Mouse (Mus musculus): ENCODE data around the gene Macrod2.
"Not testable (repeated sequence)": the region's sequence is repeated elsewhere in the genome, so short reads cannot be mapped to it uniquely, and the experiment has no call there.

The Macrod2 gene

DNA sequence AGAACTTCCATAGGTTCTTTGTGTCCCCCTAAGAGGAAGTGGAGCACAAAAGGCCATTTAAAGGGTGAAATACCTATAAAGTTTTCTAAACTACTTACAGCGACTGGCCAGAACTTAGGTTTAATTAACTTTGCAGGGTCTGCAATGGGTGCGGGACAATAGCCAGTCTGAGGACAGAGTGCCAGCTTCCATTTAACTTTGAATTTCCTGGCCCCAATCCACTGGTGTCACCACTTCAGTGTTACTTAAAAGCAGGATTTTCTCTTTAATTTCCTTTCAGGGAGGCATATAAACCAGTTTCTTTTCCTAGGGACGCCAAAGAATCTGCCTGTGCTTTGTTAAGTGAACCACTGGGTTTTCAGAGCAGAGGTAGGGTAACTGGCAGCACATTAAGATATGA, 303.5 kb downstream of the Macrod2 start:
- peak; percentile 57 for DNase-seq (ENCODE audit: low read depth, low spot score)

GRCm38 (mm10) chr2:140703377-140703776, 308.3 kb downstream of the Macrod2 start:
- no peak for DNase-seq (ENCODE audit: low read depth, low spot score)

GRCm38 (mm10) chr2:140704146-140704545, 309.0 kb downstream of the Macrod2 start:
- DNase-seq (ENCODE audit: low read depth, low spot score) = no peak

GRCm38 (mm10) chr2:140705278-140705677, 310.2 kb downstream of the Macrod2 start:
- DNase-seq (ENCODE audit: low read depth, low spot score) = peak; percentile 69

DNA sequence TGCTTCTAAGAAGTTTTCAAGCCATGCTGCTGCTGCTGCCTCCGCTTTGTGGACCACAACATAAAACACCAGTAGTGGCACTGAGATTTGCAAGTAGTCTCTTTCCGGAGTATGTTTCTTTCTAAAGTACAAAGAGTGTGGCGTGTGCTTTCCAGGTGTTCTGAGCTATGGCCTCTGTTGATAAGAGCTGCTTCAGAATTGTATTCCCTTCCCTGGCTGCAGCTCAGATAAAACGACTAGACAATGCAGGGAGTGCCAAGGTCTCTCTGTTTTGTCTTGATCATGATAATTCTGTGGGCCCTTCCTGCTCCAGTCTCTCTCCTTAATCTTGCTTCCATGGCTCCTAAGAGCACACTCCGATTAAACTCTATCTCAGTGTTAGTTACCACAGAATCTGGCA, 312.4 kb downstream of the Macrod2 start:
- no peak for DNase-seq (ENCODE audit: low read depth, low spot score)

DNA sequence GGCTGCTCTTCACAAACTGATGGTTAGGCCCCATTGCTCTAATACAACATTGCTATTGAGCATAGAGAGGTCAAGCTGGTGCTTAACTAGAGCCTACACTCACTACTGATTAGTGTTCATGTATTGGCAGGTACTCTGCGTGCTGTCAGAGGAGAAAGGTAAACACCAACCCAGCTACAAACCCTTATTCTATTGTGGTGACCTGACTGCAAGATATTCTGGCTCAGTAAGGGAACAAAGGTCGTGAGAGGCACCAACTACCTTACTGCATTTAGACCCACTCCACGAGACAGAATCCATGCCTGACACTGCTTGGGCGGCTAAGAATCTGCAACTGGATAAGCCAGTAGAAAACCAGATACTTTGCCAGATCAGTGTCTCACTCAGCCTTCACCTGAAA, 320.7 kb downstream of the Macrod2 start:
- no peak for DNase-seq (ENCODE audit: low read depth, low spot score)

- no peak for DNase-seq (ENCODE audit: low read depth, low spot score)
Measured at GRCm38 (mm10) chr2:140717407-140717806, 322.3 kb downstream of the Macrod2 start.

GRCm38 (mm10) chr2:140732616-140733183, 337.6 kb downstream of the Macrod2 start:
- peak; percentile 21 for DNase-seq (ENCODE audit: low read depth, low spot score)

DNA sequence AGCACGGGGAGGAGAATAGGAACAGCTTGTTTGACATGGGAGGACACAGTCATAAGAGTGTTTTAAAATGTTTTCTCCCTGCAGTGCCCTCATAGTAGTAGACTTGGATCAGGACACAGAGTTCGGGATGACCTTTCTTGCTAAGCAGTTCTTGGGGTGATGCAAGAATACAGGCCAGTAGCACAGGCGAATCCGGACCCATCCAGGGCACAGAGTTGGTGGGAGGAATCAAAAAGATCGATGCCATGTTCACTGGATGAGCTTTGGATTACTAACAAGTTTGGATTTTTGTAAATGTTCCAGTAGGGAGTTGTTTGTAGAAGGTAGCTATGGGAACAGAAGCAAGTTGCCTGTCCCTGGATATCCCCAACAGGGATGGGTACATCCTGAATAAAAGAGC, 345.4 kb downstream of the Macrod2 start:
- DNase-seq (ENCODE audit: low read depth, low spot score) = no peak

GRCm38 (mm10) chr2:140742954-140743353, 347.8 kb downstream of the Macrod2 start:
- DNase-seq (ENCODE audit: low read depth, low spot score) = not testable (repeated sequence)

- DNase-seq (ENCODE audit: low read depth, low spot score) = no peak
Measured at GRCm38 (mm10) chr2:140758881-140759280, 363.8 kb downstream of the Macrod2 start.

DNA sequence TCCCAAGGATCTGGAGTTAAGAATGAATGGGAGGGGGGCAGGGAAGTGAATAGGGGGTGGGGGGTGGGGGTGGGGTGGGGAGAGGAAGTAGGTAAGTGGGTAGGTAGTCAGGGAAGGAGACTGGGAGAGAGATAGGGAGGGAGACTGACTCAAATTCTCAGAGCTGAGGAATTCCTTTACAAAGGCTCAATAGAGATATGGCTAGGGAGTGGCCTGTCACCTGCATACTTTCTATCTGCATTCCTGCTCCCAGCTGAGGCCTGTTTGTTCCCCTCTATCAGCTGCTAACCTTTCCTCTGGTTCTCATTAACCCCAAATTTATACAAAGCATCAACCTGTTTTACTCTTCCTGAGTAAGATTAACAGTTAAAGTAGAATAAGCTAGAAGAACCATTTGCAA, 364.6 kb downstream of the Macrod2 start:
- DNase-seq (ENCODE audit: low read depth, low spot score) = no peak

- no peak for DNase-seq (ENCODE audit: low read depth, low spot score)
Measured at GRCm38 (mm10) chr2:140760137-140760536, 365.0 kb downstream of the Macrod2 start.

GRCm38 (mm10) chr2:140763076-140763891, 368.2 kb downstream of the Macrod2 start:
- DNase-seq (ENCODE audit: low read depth, low spot score) = no peak

DNA sequence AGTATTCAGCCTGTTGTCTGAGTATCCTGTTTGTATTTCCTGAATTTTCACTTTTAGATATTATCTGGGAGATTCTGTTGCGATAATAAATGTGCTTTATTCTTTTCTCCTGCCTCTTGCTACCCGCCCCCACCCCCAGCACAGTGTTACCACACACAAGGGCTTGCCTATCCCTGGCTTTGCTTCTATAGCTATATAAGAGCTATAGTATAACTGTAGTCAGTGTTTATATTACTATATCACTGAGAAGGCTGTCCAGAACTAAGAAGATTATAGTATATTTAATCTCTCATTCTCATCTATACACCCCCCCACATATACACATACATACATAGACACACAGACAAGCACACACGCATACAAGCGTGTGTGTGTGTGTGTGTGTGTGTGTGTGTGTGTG, 374.4 kb downstream of the Macrod2 start:
- DNase-seq (ENCODE audit: low read depth, low spot score) = no peak

GRCm38 (mm10) chr2:140772825-140773224, 377.7 kb downstream of the Macrod2 start:
- DNase-seq (ENCODE audit: low read depth, low spot score) = no peak

GRCm38 (mm10) chr2:140773456-140773855, 378.3 kb downstream of the Macrod2 start:
- no peak for DNase-seq (ENCODE audit: low read depth, low spot score)

DNA sequence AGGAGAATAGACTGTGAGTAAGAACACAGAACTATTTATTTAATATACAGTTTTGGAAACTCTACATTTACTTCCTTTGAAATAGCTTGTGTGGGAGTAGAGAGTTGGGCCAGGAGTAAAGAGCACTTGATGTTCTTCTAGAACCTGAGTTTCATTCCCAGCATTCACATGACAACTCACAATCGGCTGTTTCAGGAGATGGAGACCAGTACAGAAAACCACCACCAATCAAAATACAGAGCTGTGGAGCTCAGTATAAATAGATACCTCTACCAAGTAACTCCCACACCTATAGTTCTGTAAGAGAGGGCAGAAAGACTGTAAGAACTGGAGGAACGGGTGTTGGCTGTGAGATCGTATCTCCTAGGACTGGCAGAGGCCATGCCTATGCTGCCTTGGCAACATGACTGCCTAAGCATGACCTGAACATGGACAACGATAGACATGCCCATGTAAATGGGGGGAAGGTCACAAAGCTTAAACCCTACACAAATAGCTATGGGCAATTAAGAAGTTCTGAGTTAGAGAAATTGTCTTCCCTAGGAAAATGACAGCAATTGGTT, 379.8 kb downstream of the Macrod2 start:
- no peak for DNase-seq (ENCODE audit: low read depth, low spot score)

- no peak for DNase-seq (ENCODE audit: low read depth, low spot score)
Measured at GRCm38 (mm10) chr2:140775448-140776101, 380.5 kb downstream of the Macrod2 start.

GRCm38 (mm10) chr2:140778212-140778611, 383.1 kb downstream of the Macrod2 start:
- DNase-seq (ENCODE audit: low read depth, low spot score) = no peak

GRCm38 (mm10) chr2:140783041-140783440, 387.9 kb downstream of the Macrod2 start:
- no peak for DNase-seq (ENCODE audit: low read depth, low spot score)

DNA sequence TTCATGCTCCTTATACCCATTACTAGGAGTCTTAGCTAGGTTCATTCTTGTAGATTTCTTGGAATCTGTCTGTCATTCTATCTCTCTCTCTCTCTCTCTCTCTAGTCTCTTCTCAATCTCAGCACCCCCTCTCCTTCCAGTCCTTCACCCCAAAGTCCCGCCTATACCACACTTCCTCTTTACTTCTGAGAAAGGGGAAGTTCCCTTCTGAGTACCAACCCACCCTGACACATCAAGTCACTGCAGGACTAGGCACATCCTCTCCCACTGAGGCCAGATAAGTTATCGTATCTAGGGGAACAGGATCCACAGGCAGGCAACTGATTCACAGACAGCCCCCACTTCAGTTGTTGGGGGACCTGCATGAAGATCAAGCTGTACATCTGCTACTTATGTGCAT, 389.5 kb downstream of the Macrod2 start:
- DNase-seq (ENCODE audit: low read depth, low spot score) = no peak

All from forelimb bud, embryonic 11.5 days (tissue).